Mouse (Mus musculus) cerebellum, adult 2 months (tissue): Measurements from ENCODE around the gene Zfp456.

Experiments used
- CTCF ChIP-seq: fragments of 200-500 bp; IDR thresholded peaks from 2 replicates; pipeline ENCODE4 v1.5.1; 2011; ENCODE audit warnings: low read depth, mild to moderate bottlenecking, control low read depth, low read length, moderate library complexity, borderline replicate concordance; ENCODE audit not compliant: insufficient read depth
- POLR2A ChIP-seq: fragments of 200-500 bp; IDR thresholded peaks from 2 replicates; pipeline ENCODE4 v1.6.1; 2011; ENCODE audit warnings: low read length, control low read depth, borderline replicate concordance; ENCODE audit not compliant: insufficient read depth

DNA sequence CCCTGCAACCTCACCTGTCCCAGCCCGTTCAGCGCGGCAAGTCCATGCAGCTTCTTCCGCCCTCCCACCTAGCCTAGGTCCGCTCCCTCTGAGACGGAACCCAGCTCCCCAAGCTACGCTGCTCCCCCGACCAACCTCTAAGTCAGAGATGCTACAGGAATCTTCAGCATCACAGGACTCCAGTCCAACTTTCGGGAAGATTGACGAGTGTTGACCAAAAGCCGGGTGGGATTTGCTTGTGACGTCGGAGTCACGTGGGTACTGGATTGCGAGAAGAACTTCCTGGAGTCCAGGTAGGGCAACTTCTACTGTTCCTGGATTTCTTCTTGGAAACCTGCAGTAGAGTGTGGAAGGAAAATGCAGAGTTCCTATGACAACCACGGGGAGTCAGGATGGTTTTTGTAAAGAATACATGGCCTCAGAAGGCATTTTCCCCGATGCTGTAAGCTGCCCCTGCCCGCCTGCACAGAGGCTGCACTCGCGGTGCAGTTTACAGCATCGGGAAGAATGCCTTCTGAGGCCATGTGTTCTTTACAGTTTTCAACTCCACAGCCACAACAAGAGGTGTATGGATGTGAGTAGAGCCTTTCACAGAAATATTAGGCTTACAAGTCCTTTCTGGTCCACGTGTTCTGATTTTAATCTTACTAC lies 45.7 kb upstream of the Zfp456 start, which contains the start of gene Zfp459:
- TF ChIP-seq CTCF (no peak), POLR2A (no peak)
